Mouse (Mus musculus): ENCODE data around the gene Tomm7.

DNA sequence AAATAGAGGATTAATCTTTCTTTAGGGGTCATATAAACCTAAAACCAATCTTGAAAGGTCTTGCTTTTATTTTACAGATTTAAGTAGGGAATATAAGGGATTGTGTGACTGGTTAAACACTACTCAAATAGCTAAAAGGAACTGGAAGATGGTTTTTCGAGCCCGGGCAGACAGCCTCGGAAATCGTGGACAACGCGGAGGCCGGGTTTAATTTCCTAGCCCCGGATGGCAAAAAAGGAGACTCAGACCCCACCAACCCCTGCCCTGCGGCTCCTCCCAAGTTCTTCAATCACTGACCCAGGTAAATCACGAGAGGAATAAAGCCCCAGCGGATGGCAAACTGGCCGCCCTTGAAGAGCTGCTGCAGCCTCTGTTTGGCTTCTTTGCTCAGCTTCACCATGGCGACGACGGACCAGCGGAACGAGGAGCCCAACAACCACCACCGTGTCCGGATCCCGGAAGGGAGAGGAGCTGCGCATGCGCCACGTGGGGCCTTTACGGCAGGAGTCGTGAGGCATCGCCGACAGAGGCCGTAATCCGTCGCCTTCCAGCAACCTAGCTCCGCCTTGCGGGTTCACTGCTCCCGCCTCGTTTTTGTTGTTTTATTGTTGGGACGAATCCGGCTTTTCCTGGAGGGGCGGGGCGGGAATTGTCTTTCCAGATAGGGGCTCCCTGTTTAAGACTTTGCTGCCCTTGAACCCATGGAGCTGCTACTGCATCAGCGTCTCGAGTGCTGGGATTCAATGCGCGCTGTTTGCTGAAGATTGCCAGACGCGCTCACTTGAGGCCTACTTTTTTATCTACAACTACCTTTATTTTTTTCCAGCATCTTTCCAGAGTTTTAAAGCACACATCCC lies at the start of gene Tomm7:
- TF ChIP-seq CTCF (IDR thresholded peaks at IDR 0.05; ENCODE audit: control insufficient read depth, insufficient read depth, insufficient replicate concordance, low read depth, low read length): no peak
- peak; percentile 98 for TF ChIP-seq POLR2A (IDR thresholded peaks at IDR 0.05; ENCODE audit: control insufficient read depth, low read depth, low read length)
